Mouse (Mus musculus): ENCODE measurements at regions not wholly inside any gene's neighbourhood (a gene's known extent, or its start where the extent isn't known, plus 50 kb on each side); places are given as distances from the start of the nearest gene placed in this dataset.
A peak's percentile ranks its signal among the peaks of the same experiment; 100 is the strongest.

DNA sequence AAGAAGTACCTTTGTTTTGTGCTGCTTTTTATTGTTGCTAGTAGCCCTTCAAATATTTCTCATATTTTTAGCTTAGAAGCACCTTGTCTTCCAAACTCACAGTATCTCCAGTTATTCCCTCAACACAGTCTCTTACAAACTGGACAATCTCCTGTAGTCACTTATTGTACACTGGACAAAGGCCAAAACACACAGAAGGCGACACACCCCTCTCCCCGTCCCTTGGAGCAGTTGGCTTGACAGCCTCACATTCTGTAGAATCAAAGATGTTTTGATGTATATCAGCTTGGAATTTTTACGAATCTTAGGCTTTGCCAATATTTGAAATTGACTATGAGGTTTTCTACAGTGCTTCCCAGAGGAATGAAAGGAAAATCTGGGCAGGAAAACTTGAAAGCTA lies 309.8 kb upstream of the Gm5148 start:
- peak; percentile 28 to 43 for DNase-seq

- DNase-seq: no peak
Observed at GRCm38 (mm10) chr3:38014768-38015167, 290.5 kb upstream of the Gm5148 start.

GRCm38 (mm10) chr3:38009168-38009567 lies 284.9 kb upstream of the Gm5148 start:
- no peak for DNase-seq

GRCm38 (mm10) chr3:38008321-38008720 lies 284.0 kb upstream of the Gm5148 start:
- DNase-seq: no peak

- DNase-seq: no peak
Observed at GRCm38 (mm10) chr3:38007626-38008025, 283.3 kb upstream of the Gm5148 start.

- no peak for DNase-seq
Observed at GRCm38 (mm10) chr3:38002275-38002674, 278.0 kb upstream of the Gm5148 start.

- no peak for DNase-seq
Observed at GRCm38 (mm10) chr3:37999779-38000178, 275.5 kb upstream of the Gm5148 start.

- DNase-seq: no peak
Observed at GRCm38 (mm10) chr3:37997998-37998397, 273.7 kb upstream of the Gm5148 start.

DNA sequence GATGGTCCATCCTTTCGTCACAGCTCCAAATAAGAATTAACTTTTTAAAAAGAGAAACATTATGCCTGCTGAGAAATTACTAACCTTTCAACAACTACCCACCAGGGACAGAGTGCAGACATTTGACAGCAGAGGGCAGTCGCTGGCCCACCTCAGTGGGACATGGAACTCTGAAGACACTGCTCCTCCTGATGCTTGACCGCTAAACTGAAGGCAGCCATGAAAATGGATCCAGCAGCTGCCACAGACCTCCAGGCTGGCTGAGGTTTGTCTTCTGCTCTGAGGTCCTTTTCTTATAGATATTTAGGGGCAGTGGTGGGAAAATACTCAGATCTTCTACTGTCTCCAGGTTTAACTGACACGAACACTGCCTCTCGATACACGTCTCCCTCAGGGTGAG lies 265.7 kb upstream of the Gm5148 start:
- no peak for DNase-seq

- DNase-seq: no peak
Observed at GRCm38 (mm10) chr3:37987775-37988505, 263.6 kb upstream of the Gm5148 start.

DNA sequence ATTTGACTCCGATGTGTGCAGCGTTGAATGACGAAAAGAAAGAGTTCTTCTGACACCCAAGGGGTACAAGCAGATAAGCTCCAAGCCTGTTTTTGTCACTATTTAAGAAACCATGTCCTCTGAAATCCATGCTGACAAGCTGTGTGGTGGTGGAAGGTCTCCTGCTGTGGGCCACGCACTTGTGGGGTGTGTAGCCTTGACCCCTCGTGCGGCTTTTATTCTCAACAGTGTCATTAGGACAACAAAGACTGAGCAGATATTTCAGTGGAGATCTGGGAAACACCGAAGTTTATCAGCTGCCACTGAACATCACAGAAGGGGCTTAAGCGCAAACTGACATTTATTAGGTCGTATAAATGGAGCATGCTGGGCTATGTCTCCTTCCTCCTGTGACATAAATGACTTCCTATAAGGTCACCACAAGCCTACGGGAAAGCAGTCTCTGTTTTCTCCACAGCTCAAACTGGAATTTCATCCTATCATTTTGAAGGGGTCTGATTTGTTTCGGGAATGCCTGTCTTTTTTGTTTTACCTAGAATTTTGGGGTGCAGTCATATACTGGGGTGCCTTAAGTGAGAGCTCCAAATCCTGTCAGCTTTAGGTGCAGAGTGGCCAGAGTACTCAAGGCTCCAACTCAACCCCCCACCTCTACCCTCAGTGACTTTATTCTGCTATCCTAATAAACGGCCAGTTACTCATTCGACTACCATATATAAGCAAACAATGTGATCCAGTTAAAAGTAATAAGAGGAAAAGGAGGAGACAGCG lies 262.9 kb upstream of the Gm5148 start:
- DNase-seq: no peak

GRCm38 (mm10) chr3:37984706-37985105 lies 260.4 kb upstream of the Gm5148 start:
- no peak for DNase-seq

- DNase-seq: no peak
Observed at GRCm38 (mm10) chr3:37981481-37982180, 257.3 kb upstream of the Gm5148 start.

DNA sequence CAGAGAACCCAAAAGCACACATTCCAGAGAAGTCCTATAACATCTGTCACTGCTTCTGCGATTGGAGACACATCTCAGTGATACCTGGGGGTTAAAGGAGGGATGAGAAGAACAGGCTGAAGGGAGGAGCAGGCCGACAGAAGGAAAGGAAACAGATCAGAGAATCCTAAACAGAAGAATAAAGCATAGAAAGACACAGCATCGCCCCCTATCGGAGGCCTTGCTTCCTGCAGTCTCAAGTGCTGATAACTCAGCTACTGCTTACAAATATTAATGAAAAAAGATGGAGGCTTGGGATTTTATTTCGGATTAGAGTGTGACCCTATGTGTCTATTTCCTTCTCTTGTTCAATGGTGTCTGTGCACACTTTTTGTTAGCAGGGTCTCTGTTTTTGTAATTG lies 255.6 kb upstream of the Gm5148 start:
- DNase-seq: peak; percentile 37 to 55

DNA sequence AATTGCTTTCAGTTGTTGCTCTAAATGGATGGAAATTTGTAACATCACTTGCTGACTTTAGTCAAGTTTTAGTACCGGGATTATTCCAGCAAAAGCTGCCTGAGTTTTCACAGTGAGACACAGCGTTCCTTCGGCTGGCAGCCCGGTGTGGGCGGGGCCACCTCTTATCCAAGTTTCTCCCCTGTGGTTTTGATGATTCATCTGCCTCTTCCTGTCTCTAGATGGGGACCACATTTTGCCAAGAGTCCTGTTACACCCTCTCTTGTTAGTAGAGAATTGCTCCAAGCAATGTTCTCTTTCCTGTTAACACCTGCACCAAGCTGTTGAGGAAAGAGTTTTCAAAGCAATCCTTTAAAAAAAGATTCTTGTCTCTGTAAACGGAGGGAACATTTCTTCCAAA lies 254.2 kb upstream of the Gm5148 start:
- peak; percentile 69 to 77 for DNase-seq

- peak in 1 of 2 experiments; percentile 6 for DNase-seq
Observed at GRCm38 (mm10) chr3:37977453-37977852, 253.2 kb upstream of the Gm5148 start.

- DNase-seq: peak; percentile 68 to 75
Observed at GRCm38 (mm10) chr3:37976566-37976965, 252.3 kb upstream of the Gm5148 start.

DNA sequence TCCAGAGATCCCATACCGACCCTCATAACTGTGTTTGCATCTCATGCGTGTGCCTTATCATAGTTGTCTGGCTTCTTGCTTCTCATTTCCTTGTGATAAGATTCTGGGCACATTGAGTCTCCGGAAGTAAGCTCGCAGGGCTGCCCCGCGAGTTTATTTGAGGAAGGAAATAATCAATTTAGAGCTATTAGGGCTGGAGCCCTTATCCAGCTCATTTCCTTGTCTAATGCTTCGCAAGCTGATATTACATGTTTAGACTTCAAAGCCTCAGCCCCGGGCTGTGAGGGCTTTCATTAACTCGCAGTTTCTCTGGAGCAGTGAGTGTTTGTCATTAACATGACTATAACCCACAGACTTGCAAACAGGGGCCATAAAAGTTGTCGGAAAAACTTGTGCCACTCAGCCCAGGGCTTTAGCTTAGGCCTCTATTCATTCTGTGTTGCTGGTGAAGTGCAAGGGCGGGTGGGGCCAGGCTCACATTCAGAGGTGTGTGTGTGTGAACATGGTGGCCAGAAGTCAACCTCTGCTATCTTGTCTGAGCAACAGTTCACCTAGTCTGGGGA lies 251.0 kb upstream of the Gm5148 start:
- DNase-seq: no peak

DNA sequence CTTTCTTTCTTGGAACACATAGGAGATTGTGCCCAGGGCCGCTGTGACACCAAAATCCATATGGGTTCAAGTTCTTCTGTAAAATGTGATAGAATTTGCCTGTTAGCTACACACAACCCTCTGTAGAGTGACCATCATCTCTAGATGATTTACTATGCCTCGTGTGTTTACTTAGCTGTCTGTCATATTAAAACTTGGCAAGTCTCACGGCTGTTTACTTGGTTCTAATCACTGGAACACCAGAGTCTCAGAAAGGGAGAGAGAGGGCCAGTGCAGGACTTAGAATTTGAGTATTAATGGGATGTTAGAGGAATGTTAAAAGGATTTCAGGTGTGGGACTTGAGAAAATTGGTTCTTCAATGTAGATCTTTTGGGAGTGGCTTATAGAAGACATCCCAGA lies 248.6 kb upstream of the Gm5148 start:
- DNase-seq: no peak

- DNase-seq: no peak
Observed at GRCm38 (mm10) chr3:37971240-37971639, 246.9 kb upstream of the Gm5148 start.

DNA sequence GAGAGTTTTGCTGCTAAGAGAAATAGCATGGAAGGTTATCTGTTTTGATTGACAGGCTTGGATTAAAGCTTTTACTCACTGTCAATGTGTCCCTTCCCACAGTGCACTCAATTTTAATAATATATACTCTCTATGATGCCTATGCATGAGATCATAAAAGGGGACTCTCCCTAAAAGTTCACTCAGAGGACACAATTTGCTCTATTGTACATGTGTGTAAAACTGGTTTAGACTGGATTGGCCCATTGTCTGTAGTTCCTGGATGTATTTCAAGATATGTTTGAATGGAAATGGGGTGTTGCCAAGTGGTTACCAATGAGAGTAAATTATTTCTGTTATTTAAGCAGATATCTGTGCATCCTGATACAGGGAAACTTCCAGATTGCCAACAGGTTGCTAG lies 244.4 kb upstream of the Gm5148 start:
- no peak for DNase-seq

- DNase-seq: no peak
Observed at GRCm38 (mm10) chr3:37965221-37965620, 240.9 kb upstream of the Gm5148 start.

GRCm38 (mm10) chr3:37964083-37964482 lies 239.8 kb upstream of the Gm5148 start:
- no peak for DNase-seq

All from cerebellum, postnatal 10 days (tissue).